Mouse (Mus musculus) heart, embryonic 16.5 days (tissue): Measurements from ENCODE around the gene Atp6v1g2. TPM values are rescaled to one million over a fixed set of nuclear protein-coding genes. Genes with fewer than 3 reads are reported as not detected.

Experiments
- ATAC-seq: fragments of 200-750 bp; cut with Nextera tagmentation; replicated peaks from 2 replicates; pipeline ENCODE4 v1.8.0; 2017; ENCODE audit warnings: moderate number of reproducible peaks; ENCODE audit not compliant: insufficient read depth, low FRiP score; ENCODE audit errors: extremely low read depth
- H3K27ac ChIP-seq: fragments of 300-500 bp; sonication (generic); 2 replicates; pipeline ENCODE4 v1.5.1; 2014; ENCODE audit warnings: mild to moderate bottlenecking, low read length, control low read depth, moderate library complexity
- H3K27me3 ChIP-seq: fragments of 300-500 bp; sonication (generic); 2 replicates; pipeline ENCODE4 v1.6.1; 2014; ENCODE audit warnings: low read length, mixed read lengths; ENCODE audit not compliant: control insufficient read depth, insufficient read depth
- H3K36me3 ChIP-seq: fragments of 300-500 bp; sonication (generic); 2 replicates; pipeline ENCODE4 v1.6.1; 2014; ENCODE audit not compliant: control insufficient read depth, insufficient read depth
- H3K4me1 ChIP-seq: fragments of 300-500 bp; sonication (generic); 2 replicates; pipeline ENCODE4 v1.6.1; 2014; ENCODE audit warnings: low read length, mixed read lengths; ENCODE audit not compliant: control insufficient read depth, insufficient read depth
- H3K4me2 ChIP-seq: fragments of 300-500 bp; sonication (generic); 2 replicates; pipeline ENCODE4 v1.6.1; 2014; ENCODE audit warnings: low read depth, mild to moderate bottlenecking, control low read depth, low read length
- H3K4me3 ChIP-seq: fragments of 300-500 bp; sonication (generic); 2 replicates; pipeline ENCODE4 v1.5.1; 2014; ENCODE audit warnings: mild to moderate bottlenecking, control low read depth, low read length
- H3K9ac ChIP-seq: fragments of 300-500 bp; sonication (generic); 2 replicates; pipeline ENCODE4 v1.6.1; 2014; ENCODE audit warnings: low read length, control low read depth
- H3K9me3 ChIP-seq: fragments of 300-500 bp; sonication (generic); replicated peaks from 2 replicates; pipeline ENCODE4 v1.6.1; 2016; ENCODE audit warnings: low read length; ENCODE audit not compliant: control insufficient read depth
- WGBS: fragments of 180-500 bp; shearing (Covaris S2); extraction: QIAGEN DNeasy Blood & Tissue Kit; methylation state at CpG from one replicate; pipeline ENCODE4 v1.1.7; 2014; 5-methylcytosine and 5-hydroxymethylcytosine counted together
- polyA plus RNA-seq: library from polyadenylated mRNA; unstranded; fragments of >200 nt; fragmentation: Nextera tagmentation; extraction: Ambion mirVana; gene quantifications from 2 replicates; pipeline ENCODE4 v1.2.1, GENCODE M21; 2015

Atp6v1g2 gene
- polyA plus RNA-seq, 1 experiment from 2014 or later = 10.1 TPM

- Histone ChIP-seq H3K27me3 (0 out of 2 replicates have a peak, but pooled peaks cover 2% of the 10 kb centered on the region), H3K4me1 (no peaks in the 10 kb centered on the region), H3K9me3 (no peaks in the 10 kb centered on the region), H3K27ac (no peak overlapping the region), H3K4me3 (no peak overlapping the region), H3K4me2 (no peak overlapping the region), H3K9ac (no peak overlapping the region), H3K36me3 (no peaks in the 10 kb centered on the region)
- ATAC-seq = no peak
- WGBS = 88% methylated on average over 5 of the region's 5 CpGs
Measured at GRCm38 (mm10) chr17:35213071-35213470, 20.4 kb upstream of the Atp6v1g2 start.

- Histone ChIP-seq H3K4me3 (no peak overlapping the region), H3K4me2 (no peak overlapping the region), H3K9ac (no peak overlapping the region), H3K9me3 (no peaks in the 10 kb centered on the region), H3K4me1 (peaks cover 7% of the 10 kb centered on the region), H3K27me3 (no peaks in the 10 kb centered on the region), H3K36me3 (0 out of 2 replicates have a peak, but pooled peaks cover 2% of the 10 kb centered on the region), H3K27ac (peak overlapping the region; percentile 62)
- WGBS = 64% methylated on average over 18 of the region's 18 CpGs
- ATAC-seq = peak; percentile 52
Measured at GRCm38 (mm10) chr17:35218516-35219193, 14.8 kb upstream of the Atp6v1g2 start.

DNA sequence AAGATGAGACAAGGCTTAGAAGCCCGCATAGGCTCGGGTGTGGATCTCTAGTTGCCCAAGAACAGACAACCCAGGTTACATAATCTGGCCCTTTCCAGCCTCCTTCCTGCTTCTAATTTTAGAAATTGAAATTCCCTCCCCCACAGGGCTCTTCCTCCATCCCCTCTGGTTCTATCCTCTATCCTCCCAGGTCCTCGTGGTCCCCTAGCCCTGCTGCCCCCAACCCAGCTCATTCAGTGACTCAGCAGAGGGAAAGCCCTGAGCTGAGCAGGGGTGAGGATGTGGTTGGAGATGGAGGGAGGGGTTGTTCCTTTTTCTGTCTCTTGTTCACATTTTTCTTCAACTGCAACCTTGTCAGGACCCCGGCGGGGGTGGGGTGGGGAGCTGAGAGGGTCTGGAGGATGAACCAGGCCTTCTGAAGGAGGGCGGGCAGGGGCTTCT lies 13.8 kb upstream of the Atp6v1g2 start:
- no peak for ATAC-seq
- Histone ChIP-seq H3K27me3 (no peaks in the 10 kb centered on the region), H3K4me2 (no peak overlapping the region), H3K9me3 (no peaks in the 10 kb centered on the region), H3K9ac (no peak overlapping the region), H3K4me1 (peaks cover 7% of the 10 kb centered on the region), H3K4me3 (no peak overlapping the region), H3K36me3 (0 out of 2 replicates have a peak, but pooled peaks cover 2% of the 10 kb centered on the region), H3K27ac (peak overlapping the region; percentile 39)
- 54% methylated on average over 6 of the region's 6 CpGs for WGBS

- peaks cover 7% of the 10 kb centered on the region for H3K4me1 ChIP-seq
- no peaks in the 10 kb centered on the region for H3K27me3 ChIP-seq
- H3K9me3 ChIP-seq = no peaks in the 10 kb centered on the region
- peaks cover 8% of the 10 kb centered on the region; the same call in 1 of the 2 replicates for H3K36me3 ChIP-seq
- peak within 1 kb of the TSS; percentile 75 for H3K27ac ChIP-seq
- WGBS = 60% methylated on average over 28 of the region's 28 CpGs
- 0 out of 2 replicates have a peak within 1 kb of the TSS, but pooled peaks have one; percentile 18 for H3K9ac ChIP-seq
- H3K4me2 ChIP-seq = no peak within 1 kb of the TSS
- no peak within 1 kb of the TSS for H3K4me3 ChIP-seq
- ATAC-seq = no peak
Measured at GRCm38 (mm10) chr17:35220156-35220952, 13.1 kb upstream of the Atp6v1g2 start, which contains the start of gene Gm16181. TSS of gene Gm16181 (plus strand) at chr17:35220834.

- no peaks in the 10 kb centered on the region for H3K9me3 ChIP-seq
- H3K27me3 ChIP-seq = no peaks in the 10 kb centered on the region
- H3K4me1 ChIP-seq = peaks cover 9% of the 10 kb centered on the region
- H3K9ac ChIP-seq = no peak overlapping the region
- 59% methylated on average over 6 of the region's 6 CpGs for WGBS
- ATAC-seq = peak; percentile 11; the same call in 1 of the 2 replicates
- no peak overlapping the region for H3K4me2 ChIP-seq
- no peak overlapping the region for H3K4me3 ChIP-seq
- peak overlapping the region; percentile 24 for H3K27ac ChIP-seq
- peaks cover 8% of the 10 kb centered on the region; the same call in 1 of the 2 replicates for H3K36me3 ChIP-seq
Measured at GRCm38 (mm10) chr17:35222299-35222698, 11.2 kb upstream of the Atp6v1g2 start.

DNA sequence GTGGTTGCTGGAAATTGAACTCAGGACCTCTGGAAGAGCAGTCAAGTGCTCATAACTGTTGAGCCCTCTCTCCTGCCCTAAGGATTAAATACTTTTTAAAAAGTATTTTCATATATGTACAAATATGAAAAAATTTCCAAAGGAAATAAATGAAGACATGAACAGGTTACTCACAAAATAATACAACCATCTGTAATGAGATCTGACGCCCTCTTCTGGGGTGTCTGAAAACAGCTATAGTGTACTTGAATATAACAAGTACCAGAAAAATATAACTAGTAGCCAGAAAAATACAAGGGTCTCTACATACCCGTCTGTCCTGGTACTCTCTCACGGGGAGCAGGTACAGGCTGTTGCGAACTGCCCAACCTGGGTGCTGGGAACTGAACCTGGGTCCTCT lies 8.8 kb upstream of the Atp6v1g2 start:
- Histone ChIP-seq H3K36me3 (peaks cover 19% of the 10 kb centered on the region), H3K4me2 (no peak overlapping the region), H3K27ac (no peak overlapping the region), H3K4me3 (no peak overlapping the region), H3K9me3 (no peaks in the 10 kb centered on the region), H3K9ac (no peak overlapping the region), H3K4me1 (peaks cover 7% of the 10 kb centered on the region; the same call in 1 of the 2 replicates), H3K27me3 (no peaks in the 10 kb centered on the region)
- WGBS = 95% methylated on average over 4 of the region's 4 CpGs
- ATAC-seq = no peak

GRCm38 (mm10) chr17:35225456-35225855 lies 8.0 kb upstream of the Atp6v1g2 start:
- Histone ChIP-seq H3K36me3 (peaks cover 24% of the 10 kb centered on the region), H3K27me3 (no peaks in the 10 kb centered on the region), H3K4me3 (no peak overlapping the region), H3K9me3 (no peaks in the 10 kb centered on the region), H3K27ac (no peak overlapping the region), H3K4me2 (no peak overlapping the region), H3K9ac (no peak overlapping the region), H3K4me1 (0 out of 2 replicates have a peak, but pooled peaks cover 4% of the 10 kb centered on the region)
- 93% methylated on average over 5 of the region's 5 CpGs for WGBS
- no peak for ATAC-seq

- no peaks in the 10 kb centered on the region for H3K9me3 ChIP-seq
- ATAC-seq = no peak; the same call in 1 of the 2 replicates
- WGBS = 71% methylated on average over 14 of the region's 14 CpGs
- no peak overlapping the region for H3K9ac ChIP-seq
- H3K4me3 ChIP-seq = no peak overlapping the region
- 0 out of 2 replicates have a peak, but pooled peaks cover 2% of the 10 kb centered on the region for H3K4me1 ChIP-seq
- no peak overlapping the region for H3K4me2 ChIP-seq
- H3K27me3 ChIP-seq = no peaks in the 10 kb centered on the region
- H3K36me3 ChIP-seq = peaks cover 29% of the 10 kb centered on the region
- H3K27ac ChIP-seq = peak overlapping the region; percentile 23; the same call in 1 of the 2 replicates
Measured at GRCm38 (mm10) chr17:35226561-35227046, 6.9 kb upstream of the Atp6v1g2 start.
